Mouse (Mus musculus): ENCODE data around the gene Gltp. TPM values are rescaled to one million over a fixed set of nuclear protein-coding genes. Genes with fewer than 3 reads are reported as not detected.

The Gltp gene
- total RNA-seq, 1 experiment, result 17.2 TPM

DNA sequence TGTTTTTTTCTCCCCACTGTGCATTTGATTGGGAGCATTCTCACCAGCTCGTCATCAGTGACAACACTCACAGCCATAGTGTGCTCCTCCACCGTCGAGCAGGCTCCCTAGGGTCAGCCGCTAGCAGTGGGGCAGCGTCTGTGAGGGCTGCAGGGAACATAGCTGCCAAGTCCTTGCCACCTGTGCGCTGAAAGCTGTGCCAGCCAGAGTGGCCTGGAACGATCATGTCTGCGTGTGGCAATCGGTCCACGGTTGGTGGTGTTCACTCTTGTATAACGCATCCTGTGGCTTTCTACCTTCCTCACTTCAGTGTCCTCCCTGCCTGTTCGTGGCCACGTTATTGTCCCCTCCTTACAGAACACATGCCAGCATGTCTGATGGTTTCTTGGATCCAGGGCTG lies 27.7 kb upstream of the Gltp start:
- no peak for TF ChIP-seq ZC3H11A (IDR thresholded peaks at IDR 0.05; ENCODE audit: borderline replicate concordance, low read depth, low read length)
- no peak for TF ChIP-seq HCFC1 (IDR thresholded peaks at IDR 0.05; ENCODE audit: borderline replicate concordance, insufficient read depth, low read length)
- no peak for TF ChIP-seq CHD2 (IDR thresholded peaks at IDR 0.05; ENCODE audit: low read depth, low read length)
- TF ChIP-seq ZNF384 (IDR thresholded peaks at IDR 0.05; ENCODE audit: low read depth, low read length), result no peak
- TF ChIP-seq MAFK (IDR thresholded peaks at IDR 0.05; ENCODE audit: insufficient read depth, low read depth, low read length), result no peak
- Histone ChIP-seq H3K36me3 (ENCODE audit: control insufficient read depth, insufficient read depth, low read length, poor library complexity, severe bottlenecking) (peaks cover 70% of the 10 kb centered on the region), H3K27ac (ENCODE audit: insufficient read depth, low read depth, low read length, poor library complexity, severe bottlenecking) (peak overlapping the region; percentile 13; the same call in 1 of the 2 replicates), H3K4me3 (ENCODE audit: insufficient read depth in 1 of 2, low read depth in 1 of 2, low read length in 2 of 2, poor library complexity in 1 of 2, severe bottlenecking in 1 of 2) (no peak overlapping the region), H3K9me3 (ENCODE audit: control insufficient read depth, insufficient read depth, low read depth, low read length) (no peaks in the 10 kb centered on the region), H3K9ac (ENCODE audit: insufficient read depth, low read depth, low read length, poor library complexity, severe bottlenecking) (no peak overlapping the region), H3K4me1 (ENCODE audit: control insufficient read depth in 2 of 2, insufficient read depth in 2 of 2, low read length in 2 of 2, poor library complexity in 1 of 2) (peaks cover 0 to 6% of the 10 kb centered on the region in 2 experiments; a peak in 1 of 4 replicates)
- no peak for DNase-seq (ENCODE audit: low read depth, low spot score)
- in situ Hi-C loops (cut with MboI; ENCODE audit: low sequenced_read_pairs in 2 of 2, unreplicated experiment in 2 of 2), result no loop called here

- no peak for DNase-seq (ENCODE audit: low read depth, low spot score)
- Histone ChIP-seq H3K27ac (ENCODE audit: insufficient read depth, low read depth, low read length, poor library complexity, severe bottlenecking) (no peak overlapping the region), H3K9ac (ENCODE audit: insufficient read depth, low read depth, low read length, poor library complexity, severe bottlenecking) (no peak overlapping the region), H3K4me1 (ENCODE audit: control insufficient read depth in 2 of 2, insufficient read depth in 2 of 2, low read length in 2 of 2, poor library complexity in 1 of 2) (peaks cover 0 to 6% of the 10 kb centered on the region in 2 experiments; a peak in 1 of 4 replicates), H3K4me3 (ENCODE audit: insufficient read depth in 1 of 2, low read depth in 1 of 2, low read length in 2 of 2, poor library complexity in 1 of 2, severe bottlenecking in 1 of 2) (no peak overlapping the region), H3K9me3 (ENCODE audit: control insufficient read depth, insufficient read depth, low read depth, low read length) (no peaks in the 10 kb centered on the region), H3K36me3 (ENCODE audit: control insufficient read depth, insufficient read depth, low read length, poor library complexity, severe bottlenecking) (peaks cover 74% of the 10 kb centered on the region)
- in situ Hi-C loops (cut with MboI; ENCODE audit: low sequenced_read_pairs in 2 of 2, unreplicated experiment in 2 of 2), result no loop called here
- TF ChIP-seq MAFK (IDR thresholded peaks at IDR 0.05; ENCODE audit: insufficient read depth, low read depth, low read length) (no peak), HCFC1 (IDR thresholded peaks at IDR 0.05; ENCODE audit: borderline replicate concordance, insufficient read depth, low read length) (no peak), ZC3H11A (IDR thresholded peaks at IDR 0.05; ENCODE audit: borderline replicate concordance, low read depth, low read length) (no peak), ZNF384 (IDR thresholded peaks at IDR 0.05; ENCODE audit: low read depth, low read length) (no peak), CHD2 (IDR thresholded peaks at IDR 0.05; ENCODE audit: low read depth, low read length) (no peak)
Observed at GRCm38 (mm10) chr5:114717937-114718336, 27.2 kb upstream of the Gltp start.

GRCm38 (mm10) chr5:114717292-114717691 lies 26.5 kb upstream of the Gltp start:
- no peak overlapping the region for H3K27ac ChIP-seq (ENCODE audit: insufficient read depth, low read depth, low read length, poor library complexity, severe bottlenecking)
- no peak overlapping the region for H3K9ac ChIP-seq (ENCODE audit: insufficient read depth, low read depth, low read length, poor library complexity, severe bottlenecking)
- H3K36me3 ChIP-seq (ENCODE audit: control insufficient read depth, insufficient read depth, low read length, poor library complexity, severe bottlenecking), result peaks cover 77% of the 10 kb centered on the region
- H3K4me1 ChIP-seq (ENCODE audit: control insufficient read depth in 2 of 2, insufficient read depth in 2 of 2, low read length in 2 of 2, poor library complexity in 1 of 2), result peaks cover 0 to 6% of the 10 kb centered on the region in 2 experiments; a peak in 1 of 4 replicates
- TF ChIP-seq ZNF384 (IDR thresholded peaks at IDR 0.05; ENCODE audit: low read depth, low read length), result no peak
- no peak for TF ChIP-seq ZC3H11A (IDR thresholded peaks at IDR 0.05; ENCODE audit: borderline replicate concordance, low read depth, low read length)
- TF ChIP-seq CHD2 (IDR thresholded peaks at IDR 0.05; ENCODE audit: low read depth, low read length), result no peak
- no peak for TF ChIP-seq HCFC1 (IDR thresholded peaks at IDR 0.05; ENCODE audit: borderline replicate concordance, insufficient read depth, low read length)
- no peak for TF ChIP-seq MAFK (IDR thresholded peaks at IDR 0.05; ENCODE audit: insufficient read depth, low read depth, low read length)
- DNase-seq (ENCODE audit: low read depth, low spot score), result no peak
- no peak overlapping the region for H3K4me3 ChIP-seq (ENCODE audit: insufficient read depth in 1 of 2, low read depth in 1 of 2, low read length in 2 of 2, poor library complexity in 1 of 2, severe bottlenecking in 1 of 2)
- in situ Hi-C loops (cut with MboI; ENCODE audit: low sequenced_read_pairs in 2 of 2, unreplicated experiment in 2 of 2), result no loop called here
- H3K9me3 ChIP-seq (ENCODE audit: control insufficient read depth, insufficient read depth, low read depth, low read length), result no peaks in the 10 kb centered on the region

- Histone ChIP-seq H3K4me1 (ENCODE audit: control insufficient read depth in 2 of 2, insufficient read depth in 2 of 2, low read length in 2 of 2, poor library complexity in 1 of 2) (peaks cover 0 to 9% of the 10 kb centered on the region in 2 experiments; a peak in 1 of 4 replicates), H3K9me3 (ENCODE audit: control insufficient read depth, insufficient read depth, low read depth, low read length) (no peaks in the 10 kb centered on the region), H3K4me3 (ENCODE audit: insufficient read depth in 1 of 2, low read depth in 1 of 2, low read length in 2 of 2, poor library complexity in 1 of 2, severe bottlenecking in 1 of 2) (no peak overlapping the region), H3K36me3 (ENCODE audit: control insufficient read depth, insufficient read depth, low read length, poor library complexity, severe bottlenecking) (peaks cover 63% of the 10 kb centered on the region), H3K9ac (ENCODE audit: insufficient read depth, low read depth, low read length, poor library complexity, severe bottlenecking) (no peak overlapping the region), H3K27ac (ENCODE audit: insufficient read depth, low read depth, low read length, poor library complexity, severe bottlenecking) (no peak overlapping the region)
- in situ Hi-C loops (cut with MboI; ENCODE audit: low sequenced_read_pairs in 2 of 2, unreplicated experiment in 2 of 2), result no loop called here
- TF ChIP-seq MAFK (IDR thresholded peaks at IDR 0.05; ENCODE audit: insufficient read depth, low read depth, low read length) (no peak), HCFC1 (IDR thresholded peaks at IDR 0.05; ENCODE audit: borderline replicate concordance, insufficient read depth, low read length) (no peak), CHD2 (IDR thresholded peaks at IDR 0.05; ENCODE audit: low read depth, low read length) (no peak), ZC3H11A (IDR thresholded peaks at IDR 0.05; ENCODE audit: borderline replicate concordance, low read depth, low read length) (no peak), ZNF384 (IDR thresholded peaks at IDR 0.05; ENCODE audit: low read depth, low read length) (no peak)
- no peak for DNase-seq (ENCODE audit: low read depth, low spot score)
Observed at GRCm38 (mm10) chr5:114714551-114714950, 23.8 kb upstream of the Gltp start.
